Mouse (Mus musculus) G1E (cell line): ENCODE measurements around the gene Kdelr3.

ENCODE experiments used
- CTCF ChIP-seq: IDR thresholded peaks from 2 replicates; pipeline ENCODE4 v1.5.1; 2012; ENCODE audit warnings: low read depth, low read length, inconsistent platforms, mixed read lengths
- GATA2 ChIP-seq: IDR thresholded peaks from 2 replicates; pipeline ENCODE4 v1.6.1; 2012; ENCODE audit warnings: low read depth, low read length, inconsistent platforms, borderline replicate concordance
- POLR2AphosphoS5 ChIP-seq: IDR thresholded peaks from 2 replicates; pipeline ENCODE4 v1.6.1; 2012; ENCODE audit warnings: low read depth, low read length, inconsistent platforms; ENCODE audit not compliant: insufficient replicate concordance

GRCm38 (mm10) chr15:79509998-79510397, 6.2 kb upstream of the Kdelr3 start:
- no peak for TF ChIP-seq CTCF
- no peak for TF ChIP-seq POLR2AphosphoS5
- TF ChIP-seq GATA2, result no peak
